In the genomic region with DNA sequence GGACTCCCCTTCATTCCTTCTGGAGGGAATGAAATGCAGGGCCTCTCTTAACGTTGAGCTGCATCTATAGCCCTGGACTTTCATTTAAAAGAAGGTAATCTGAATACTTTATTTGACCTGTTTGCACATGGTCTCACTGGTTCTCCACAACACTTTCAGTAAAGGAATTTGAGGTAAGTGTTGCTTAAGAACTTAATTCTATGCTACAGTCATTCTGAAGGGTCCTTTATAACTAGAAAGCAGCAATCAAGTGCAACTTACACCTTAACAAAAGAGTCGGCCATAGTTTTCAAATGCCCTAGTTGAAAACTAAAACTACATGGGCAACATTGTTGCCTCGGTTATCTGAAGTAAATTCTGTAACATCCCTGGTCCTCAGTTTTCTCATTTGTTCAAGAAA, we compare ENCODE assay signal across 16 mouse cellular contexts.
"Had no signal": no experiment of that assay in that cellular context is flagged by ENCODE, and none has a peak within 500 bp of the region (broad histone marks: within the 10 kb centered on the region; RNA-seq: fewer than 3 reads in every experiment).

No protein-coding gene starts in this region.

- H3K9ac ChIP-seq: heart, embryonic 12.5 days; heart, embryonic 13.5 days; heart, embryonic 15.5 days; hindbrain, embryonic 12.5 days; hindbrain, embryonic 13.5 days; hindbrain, embryonic 14.5 days; hindbrain, embryonic 15.5 days; intestine, embryonic 15.5 days; kidney, embryonic 15.5 days had no signal

- H3K27ac ChIP-seq: heart, embryonic 10.5 days; heart, embryonic 13.5 days; heart, embryonic 15.5 days; hindbrain, embryonic 10.5 days; hindbrain, embryonic 12.5 days; hindbrain, embryonic 13.5 days; hindbrain, embryonic 14.5 days; hindbrain, embryonic 15.5 days; hindbrain, postnatal 0 days; intestine, embryonic 15.5 days; kidney, embryonic 15.5 days; kidney, postnatal 0 days; layer of hippocampus, adult 2 months had no signal

- H3K4me3 ChIP-seq: heart, embryonic 10.5 days; heart, embryonic 12.5 days; heart, embryonic 13.5 days; heart, embryonic 15.5 days; hindbrain, embryonic 10.5 days; hindbrain, embryonic 12.5 days; hindbrain, embryonic 13.5 days; hindbrain, embryonic 15.5 days; intestine, embryonic 15.5 days; kidney, embryonic 15.5 days; layer of hippocampus, adult 2 months had no signal

- H3K4me1 ChIP-seq: hindbrain, embryonic 10.5 days; hindbrain, embryonic 12.5 days; intestine, embryonic 15.5 days; kidney, embryonic 15.5 days had no signal

- H3K36me3 ChIP-seq: heart, embryonic 10.5 days; heart, embryonic 12.5 days; heart, embryonic 13.5 days; heart, embryonic 15.5 days; hindbrain, embryonic 10.5 days; hindbrain, embryonic 12.5 days; hindbrain, embryonic 13.5 days; hindbrain, embryonic 15.5 days; intestine, embryonic 15.5 days; kidney, embryonic 15.5 days had no signal

- H3K27me3 ChIP-seq: heart, embryonic 12.5 days; heart, embryonic 13.5 days; heart, embryonic 15.5 days; hindbrain, embryonic 12.5 days; hindbrain, embryonic 13.5 days; hindbrain, embryonic 15.5 days; intestine, embryonic 15.5 days; kidney, embryonic 15.5 days had no signal

- H3K4me2 ChIP-seq: heart, embryonic 11.5 days; heart, embryonic 12.5 days; heart, embryonic 13.5 days; heart, embryonic 15.5 days; hindbrain, embryonic 12.5 days; hindbrain, embryonic 13.5 days; hindbrain, embryonic 14.5 days; hindbrain, embryonic 15.5 days; intestine, embryonic 15.5 days; kidney, embryonic 15.5 days had no signal

- H3K9me3 ChIP-seq: heart, embryonic 10.5 days; heart, embryonic 12.5 days; heart, embryonic 13.5 days; heart, embryonic 15.5 days; hindbrain, embryonic 10.5 days; hindbrain, embryonic 12.5 days; hindbrain, embryonic 13.5 days; hindbrain, embryonic 15.5 days; intestine, embryonic 15.5 days; kidney, embryonic 15.5 days had no signal

- ATAC-seq: inflammation-experienced regulatory T-cells, adult 6 months had no signal
